Mouse (Mus musculus): ENCODE results near the gene Ctnnd2.

The Ctnnd2 gene

GRCm38 (mm10) chr15:30240881-30241280, 68.5 kb downstream of the Ctnnd2 start:
- no peak for DNase-seq (ENCODE audit: low spot score in 2 of 2)

DNA sequence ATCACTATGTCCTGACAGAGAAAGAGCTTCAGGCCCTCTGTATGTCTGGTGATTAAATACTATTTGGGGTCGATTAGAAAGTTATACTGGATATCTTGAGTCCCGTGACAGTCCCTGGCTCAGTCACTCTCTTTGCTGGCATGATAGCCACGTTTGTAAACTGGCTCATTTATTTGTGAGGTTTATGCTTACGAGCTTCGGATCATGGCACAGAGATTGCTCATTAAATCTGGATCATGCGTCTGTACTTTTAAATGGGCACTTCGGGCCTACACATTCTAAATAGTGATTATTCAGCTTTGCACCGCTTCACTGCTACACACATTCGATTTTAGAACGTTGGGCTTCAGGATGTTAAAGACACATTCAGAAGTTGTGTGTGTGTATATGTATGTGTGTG, 96.4 kb downstream of the Ctnnd2 start:
- DNase-seq (ENCODE audit: low spot score in 2 of 2) = no peak

GRCm38 (mm10) chr15:30271141-30271572, 98.8 kb downstream of the Ctnnd2 start:
- DNase-seq (ENCODE audit: low spot score in 2 of 2) = no peak

GRCm38 (mm10) chr15:30272326-30272725, 99.9 kb downstream of the Ctnnd2 start:
- no peak for DNase-seq (ENCODE audit: low spot score in 2 of 2)

DNA sequence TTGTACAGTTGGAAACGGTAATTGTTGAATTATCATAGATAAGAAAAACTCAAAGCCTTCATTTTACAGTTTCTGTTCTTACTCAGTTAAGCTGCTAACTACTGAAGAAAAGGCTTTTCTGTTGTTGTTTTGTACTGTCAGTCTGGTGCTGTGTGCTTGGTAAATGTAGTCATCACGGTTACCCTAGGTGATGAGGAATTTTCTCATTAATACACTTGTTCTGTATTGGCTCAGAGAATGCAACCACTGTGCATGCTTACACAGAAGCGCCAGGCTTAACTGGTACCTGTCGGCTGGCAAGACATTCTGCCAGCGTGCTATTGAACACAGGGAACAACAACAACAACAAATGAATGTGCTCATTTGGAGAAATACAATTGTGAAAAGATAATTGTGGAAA, 103.3 kb downstream of the Ctnnd2 start:
- DNase-seq (ENCODE audit: low spot score in 2 of 2) = no peak

- DNase-seq (ENCODE audit: low spot score in 2 of 2) = peak in 1 of 2 experiments; percentile 3
These were observed 104.3 kb downstream of the Ctnnd2 start for GRCm38 (mm10) chr15:30276691-30277090.

GRCm38 (mm10) chr15:30278610-30279009, 106.2 kb downstream of the Ctnnd2 start:
- no peak for DNase-seq (ENCODE audit: low spot score in 2 of 2)

DNA sequence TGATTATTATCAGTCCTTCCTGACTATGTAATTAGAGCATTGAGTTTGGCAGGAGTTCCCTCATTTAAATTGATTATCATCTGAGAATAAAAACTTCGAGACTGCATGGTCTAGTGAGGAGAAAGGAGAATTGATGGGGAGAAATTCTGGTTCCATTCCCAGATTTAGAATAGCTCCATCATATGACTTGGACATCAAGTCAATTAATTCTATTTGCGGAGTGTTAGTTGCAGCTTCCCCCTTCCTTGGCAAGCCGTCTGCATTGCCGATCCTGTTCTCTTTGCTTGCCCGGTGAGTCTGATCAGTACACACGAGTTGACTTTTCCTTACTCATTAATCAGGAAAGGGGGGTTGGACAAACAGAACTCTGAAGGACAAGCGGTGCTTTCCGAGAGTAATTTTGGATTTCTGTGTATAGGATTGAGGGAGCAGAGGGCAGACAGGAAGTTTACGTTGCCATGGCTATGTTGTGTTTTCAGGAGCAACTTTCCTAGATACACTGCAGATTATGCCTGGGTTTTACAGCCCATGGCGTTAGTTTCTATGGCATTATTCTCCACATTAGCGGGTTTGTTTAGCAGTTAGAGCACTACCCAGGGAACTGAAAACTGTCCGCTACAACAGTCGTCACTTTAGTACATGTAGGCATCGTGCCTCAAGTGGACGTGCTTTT, 113.3 kb downstream of the Ctnnd2 start:
- DNase-seq (ENCODE audit: low spot score in 2 of 2) = no peak

GRCm38 (mm10) chr15:30286245-30286642, 113.9 kb downstream of the Ctnnd2 start:
- no peak for DNase-seq (ENCODE audit: low spot score in 2 of 2)

GRCm38 (mm10) chr15:30302824-30303223, 130.4 kb downstream of the Ctnnd2 start:
- no peak for DNase-seq (ENCODE audit: low spot score in 2 of 2)

- DNase-seq (ENCODE audit: low spot score in 2 of 2) = no peak
These were observed 134.0 kb downstream of the Ctnnd2 start for GRCm38 (mm10) chr15:30306437-30306836.

GRCm38 (mm10) chr15:30322543-30322942, 150.2 kb downstream of the Ctnnd2 start:
- DNase-seq (ENCODE audit: low spot score in 2 of 2) = no peak

DNA sequence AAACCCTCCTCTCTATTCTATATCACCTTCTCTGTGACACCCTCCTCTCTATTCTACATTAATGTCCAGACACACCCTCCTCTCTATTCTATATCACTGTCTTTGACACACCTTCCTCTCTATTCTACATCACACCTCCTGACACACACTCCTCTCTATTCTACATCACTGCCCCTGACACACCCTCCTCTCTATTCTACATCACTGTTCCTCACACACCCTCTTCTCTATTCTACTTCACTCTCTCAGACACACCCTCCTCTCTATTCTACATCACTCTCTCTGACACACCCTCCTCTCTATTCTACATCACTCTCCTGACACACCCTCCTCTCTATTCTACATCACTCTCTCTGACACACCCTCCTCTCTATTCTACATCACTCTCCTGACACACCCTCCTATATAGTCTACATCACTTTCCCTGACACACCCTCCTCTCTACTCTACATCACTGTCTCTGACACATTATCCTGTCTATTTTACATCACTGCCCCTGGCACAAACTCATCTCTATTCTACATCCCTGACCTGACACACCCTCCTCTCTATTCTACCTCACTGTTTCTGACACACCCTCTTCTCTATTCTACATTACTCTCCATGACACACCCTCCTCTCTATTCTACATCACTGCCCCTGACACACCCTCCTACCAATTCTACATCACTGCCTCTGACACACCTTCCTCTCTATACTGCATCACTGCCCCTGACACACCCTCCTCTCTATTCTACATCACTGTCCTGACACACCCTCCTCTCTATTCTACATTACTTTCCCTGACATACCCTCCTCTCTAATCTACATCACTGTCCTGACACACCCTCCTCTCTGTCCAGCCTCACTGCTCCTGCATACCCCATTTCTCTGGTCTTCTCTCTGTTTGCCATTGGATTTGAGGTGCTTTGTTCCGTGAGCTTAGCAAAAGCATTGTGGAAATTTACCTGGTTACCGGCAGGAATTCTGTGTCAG, 161.2 kb downstream of the Ctnnd2 start:
- no peak for DNase-seq (ENCODE audit: low spot score in 2 of 2)

GRCm38 (mm10) chr15:30338585-30339197, 166.3 kb downstream of the Ctnnd2 start:
- peak in 1 of 2 experiments; percentile 16 for DNase-seq (ENCODE audit: low spot score in 2 of 2)

DNA sequence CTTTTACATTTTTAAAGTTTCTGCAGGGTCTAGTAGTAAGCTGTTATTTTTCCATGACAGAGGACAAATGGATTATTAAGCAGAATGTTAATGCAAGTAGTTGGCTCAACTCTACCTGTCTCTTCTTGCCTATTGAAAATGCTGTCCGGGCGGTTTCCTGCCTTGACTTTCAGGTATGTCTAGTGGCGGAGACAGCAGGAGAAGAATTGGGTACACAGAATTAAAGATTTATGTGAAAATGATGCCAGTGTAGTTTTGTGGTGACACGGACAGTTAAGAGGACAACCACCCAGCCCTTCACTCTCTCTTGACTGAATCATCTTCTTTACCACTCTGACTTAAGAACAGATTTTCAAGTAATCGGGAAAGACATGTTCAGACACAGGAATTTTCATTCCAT, 173.4 kb downstream of the Ctnnd2 start:
- DNase-seq (ENCODE audit: low spot score in 2 of 2) = peak; percentile 28 to 66

DNA sequence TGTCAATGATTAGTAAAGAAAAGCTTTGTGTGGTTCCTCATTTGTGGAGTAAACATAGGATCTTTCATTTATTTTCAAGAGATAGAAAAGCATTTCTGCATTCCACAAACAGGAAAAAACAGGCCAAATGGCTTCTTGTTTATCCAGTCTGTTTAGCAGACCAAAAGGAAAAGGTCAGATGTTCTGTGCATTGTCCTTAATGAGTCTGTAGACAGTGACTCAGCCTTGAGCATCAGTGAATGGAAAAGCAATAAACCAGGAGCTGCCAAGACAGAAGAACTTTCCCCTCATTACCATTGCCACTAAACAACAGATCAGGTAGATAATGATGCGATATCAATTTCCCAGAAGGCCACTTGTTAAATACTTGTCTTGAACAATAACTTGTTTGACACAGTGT, 192.1 kb downstream of the Ctnnd2 start:
- DNase-seq (ENCODE audit: low spot score in 2 of 2) = no peak

- no peak for DNase-seq (ENCODE audit: low spot score in 2 of 2)
These were observed 197.6 kb downstream of the Ctnnd2 start for GRCm38 (mm10) chr15:30369997-30370396.

GRCm38 (mm10) chr15:30371151-30371550, 198.8 kb downstream of the Ctnnd2 start:
- no peak for DNase-seq (ENCODE audit: low spot score in 2 of 2)

- DNase-seq (ENCODE audit: low spot score in 2 of 2) = no peak
These were observed 201.3 kb downstream of the Ctnnd2 start for GRCm38 (mm10) chr15:30373654-30374215.

DNA sequence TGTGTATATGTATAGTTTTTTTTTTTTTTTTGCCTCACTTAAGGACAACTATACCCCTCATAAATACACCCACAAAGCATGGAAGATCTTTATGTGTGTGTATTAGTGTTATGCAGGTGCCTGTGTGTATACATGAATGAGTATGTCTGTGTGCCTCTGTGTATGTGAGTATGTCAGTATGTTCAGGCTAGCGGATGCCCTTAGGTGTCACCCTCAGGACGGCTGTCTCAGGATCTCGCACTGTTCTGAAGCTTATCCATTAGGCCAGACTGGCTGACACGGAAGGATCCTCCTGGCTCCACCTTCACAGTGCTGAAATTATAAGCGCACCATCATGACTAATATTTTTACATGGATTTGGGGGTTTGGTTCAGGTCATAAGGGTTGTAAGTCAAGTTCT, 202.5 kb downstream of the Ctnnd2 start:
- DNase-seq (ENCODE audit: low spot score in 2 of 2) = no peak

GRCm38 (mm10) chr15:30383075-30383842, 210.9 kb downstream of the Ctnnd2 start:
- no peak for DNase-seq (ENCODE audit: low spot score in 2 of 2)
